Mouse (Mus musculus): ENCODE data around the gene Fam83c. TPM values are rescaled to one million over a fixed set of nuclear protein-coding genes. Genes with fewer than 3 reads are reported as not detected.

Gene Fam83c
- total RNA-seq, 2 experiments from 2014 or later: not detected

- peak; percentile 87 for DNase-seq
These were observed 7.8 kb downstream of the Fam83c start, which contains the start of gene Eif6 for GRCm38 (mm10) chr2:155826630-155827424. TSS of gene Eif6 (minus strand) at chr2:155826925.

DNA sequence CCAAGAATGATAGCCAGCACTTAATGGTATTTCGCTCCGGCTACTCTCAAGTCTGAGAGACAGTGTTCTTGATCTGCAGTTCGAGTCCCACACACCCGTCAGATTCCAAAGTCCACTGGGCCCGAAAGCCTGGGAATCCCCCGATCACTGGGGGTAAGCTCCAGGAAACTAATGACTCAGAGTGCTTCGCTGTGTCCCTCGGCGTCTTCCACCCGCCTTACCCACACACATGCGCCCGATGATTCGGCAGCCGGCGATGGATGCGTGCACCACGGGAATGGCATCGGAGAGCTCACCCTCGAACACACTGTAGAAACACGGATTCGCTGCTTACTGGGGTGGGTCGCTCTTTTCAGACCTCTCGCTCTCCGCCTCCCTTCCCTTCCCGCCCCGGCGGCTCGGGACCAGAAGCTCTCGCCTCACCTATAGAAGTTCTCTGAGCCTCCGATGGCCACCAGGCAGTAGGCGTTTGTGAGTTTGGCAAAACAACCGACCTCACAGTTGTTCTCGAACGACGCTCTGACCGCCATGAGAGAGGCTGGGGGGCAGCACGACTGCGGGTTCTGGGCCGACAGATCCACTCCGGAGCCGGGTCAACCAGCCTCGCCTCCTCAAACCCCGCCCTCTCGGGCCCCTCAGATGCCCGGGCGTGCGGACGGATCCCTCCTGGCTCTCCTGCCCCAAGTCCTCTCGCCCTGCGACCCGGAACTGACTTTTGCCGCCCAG is 8.6 kb downstream of the Fam83c start:
- peak; percentile 18 for DNase-seq

DNA sequence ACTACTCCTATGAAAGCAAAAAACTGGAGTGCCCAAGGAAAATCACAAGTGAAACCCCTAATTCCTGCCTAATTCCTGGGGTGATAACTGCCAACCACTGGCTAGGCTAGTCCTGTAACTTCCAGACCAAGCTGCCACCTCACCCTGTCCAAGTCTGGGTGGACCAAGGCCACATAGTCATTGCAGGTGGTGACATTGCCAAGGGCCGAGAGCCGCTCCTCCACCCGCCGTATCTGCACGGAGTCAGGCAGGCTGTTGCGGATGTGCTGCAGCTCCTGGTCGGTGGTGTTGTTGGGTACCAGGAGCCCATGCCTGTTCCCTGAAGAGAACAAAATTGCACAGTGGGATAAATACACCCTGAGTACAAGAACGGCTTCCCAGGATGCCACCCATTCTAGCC is 10.9 kb downstream of the Fam83c start:
- no peak for DNase-seq

- DNase-seq: no peak
These were observed 13.9 kb downstream of the Fam83c start for GRCm38 (mm10) chr2:155820779-155821178.

DNA sequence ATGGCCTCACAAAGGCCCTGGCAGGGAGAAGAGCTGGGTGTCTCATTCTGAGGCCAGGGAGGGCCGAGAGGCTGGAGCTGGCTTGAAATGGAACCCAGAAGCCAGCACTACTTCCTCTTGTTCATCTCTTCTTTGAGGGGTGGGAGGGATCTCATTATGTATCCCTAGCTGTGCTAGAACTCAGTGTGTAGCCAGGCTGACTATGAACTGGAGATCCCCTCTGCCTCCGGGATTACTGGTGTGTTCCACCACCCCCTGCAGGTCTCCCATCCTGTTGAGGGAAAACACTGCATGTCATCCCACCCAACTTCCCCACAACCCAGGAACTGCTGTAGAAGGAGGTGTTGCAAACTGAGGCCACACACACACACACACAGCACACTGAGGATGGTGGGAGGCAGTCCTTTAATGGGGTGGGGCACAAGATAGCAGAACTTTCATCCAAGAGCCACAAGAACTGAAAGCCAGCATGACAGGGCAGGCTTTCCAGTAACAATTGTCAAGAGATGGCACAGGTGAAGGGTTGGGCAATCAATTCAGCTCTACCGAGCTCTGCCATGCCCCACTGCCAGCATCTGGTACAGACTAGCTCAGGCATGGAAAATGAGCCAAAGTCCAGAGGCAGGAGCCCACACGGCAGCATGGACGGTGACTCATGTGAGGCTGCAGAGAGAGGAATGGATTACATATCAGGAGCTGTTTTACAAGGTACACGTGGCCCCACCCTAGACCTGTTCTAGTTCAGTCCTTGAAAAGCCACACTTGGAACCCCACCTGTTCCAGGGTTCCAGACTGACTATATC is 15.0 kb downstream of the Fam83c start:
- no peak for DNase-seq

GRCm38 (mm10) chr2:155819392-155819448 is 15.4 kb downstream of the Fam83c start, which contains the start of gene BC029722:
TSS of gene BC029722 (minus strand) at chr2:155819426.
- DNase-seq: no peak

DNA sequence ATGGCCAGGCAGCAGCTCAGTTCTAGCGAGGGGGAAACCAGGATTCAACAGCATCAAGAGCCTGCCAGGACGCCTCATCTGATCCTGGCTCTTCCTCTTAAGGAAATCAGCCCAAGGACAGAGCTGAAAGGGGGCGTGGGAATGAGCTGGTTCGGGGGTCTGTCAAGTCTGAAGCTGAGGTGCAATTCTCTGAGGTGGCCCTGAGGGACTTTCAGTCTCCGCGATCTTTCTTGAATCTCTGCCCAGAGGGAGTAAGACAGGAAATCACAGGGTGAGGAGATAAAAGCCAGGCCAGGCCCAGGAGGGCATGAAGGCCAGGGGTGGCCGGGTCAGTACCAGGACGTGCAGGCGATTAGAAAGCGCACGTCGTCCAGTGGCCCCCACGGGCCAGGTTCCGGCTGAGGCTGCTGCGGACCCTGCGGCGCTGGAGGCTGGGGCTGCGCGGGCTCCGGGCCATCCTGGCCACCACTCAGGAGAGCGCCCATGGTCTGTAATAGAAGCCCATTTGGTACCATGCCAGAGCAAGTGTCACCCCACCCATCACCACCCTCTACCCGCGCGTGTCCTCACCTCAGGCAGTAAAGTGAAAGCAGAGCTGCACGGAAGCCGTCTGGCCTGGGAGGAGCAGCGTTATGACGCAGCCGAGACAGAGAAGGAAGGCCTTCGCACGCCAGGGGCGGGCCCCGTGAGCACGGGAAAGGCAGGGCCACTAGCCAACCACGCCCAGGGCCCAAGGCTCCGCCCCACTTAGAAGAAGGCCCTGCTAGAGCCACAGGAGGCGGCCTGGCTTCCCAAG is 15.9 kb downstream of the Fam83c start:
- DNase-seq: peak; percentile 96

- DNase-seq: no peak
These were observed 17.1 kb downstream of the Fam83c start for GRCm38 (mm10) chr2:155817301-155818245.

- no peak for DNase-seq
These were observed 18.5 kb downstream of the Fam83c start for GRCm38 (mm10) chr2:155816179-155816578.

- DNase-seq: no peak
These were observed 19.8 kb downstream of the Fam83c start for GRCm38 (mm10) chr2:155814829-155815228.

DNA sequence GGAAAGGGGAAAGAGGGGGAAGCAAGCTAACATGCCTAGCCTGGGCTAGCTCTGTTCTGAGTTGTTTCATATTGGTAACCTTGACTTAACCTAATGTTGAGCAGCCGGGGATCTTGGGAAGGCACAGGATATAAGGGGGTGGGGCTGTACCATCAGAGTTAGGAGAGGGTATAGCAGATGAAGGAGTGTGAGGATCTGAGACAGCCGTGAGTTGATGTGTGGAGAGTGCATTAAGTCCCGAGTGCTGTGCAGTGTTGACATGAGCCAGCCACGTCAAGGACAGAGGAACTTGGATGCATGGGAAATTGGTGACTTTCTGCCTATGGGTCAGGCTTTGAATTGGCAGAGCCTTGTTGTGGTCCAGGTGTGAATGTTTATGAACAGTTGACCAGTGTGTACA is 22.0 kb downstream of the Fam83c start:
- DNase-seq: no peak

DNA sequence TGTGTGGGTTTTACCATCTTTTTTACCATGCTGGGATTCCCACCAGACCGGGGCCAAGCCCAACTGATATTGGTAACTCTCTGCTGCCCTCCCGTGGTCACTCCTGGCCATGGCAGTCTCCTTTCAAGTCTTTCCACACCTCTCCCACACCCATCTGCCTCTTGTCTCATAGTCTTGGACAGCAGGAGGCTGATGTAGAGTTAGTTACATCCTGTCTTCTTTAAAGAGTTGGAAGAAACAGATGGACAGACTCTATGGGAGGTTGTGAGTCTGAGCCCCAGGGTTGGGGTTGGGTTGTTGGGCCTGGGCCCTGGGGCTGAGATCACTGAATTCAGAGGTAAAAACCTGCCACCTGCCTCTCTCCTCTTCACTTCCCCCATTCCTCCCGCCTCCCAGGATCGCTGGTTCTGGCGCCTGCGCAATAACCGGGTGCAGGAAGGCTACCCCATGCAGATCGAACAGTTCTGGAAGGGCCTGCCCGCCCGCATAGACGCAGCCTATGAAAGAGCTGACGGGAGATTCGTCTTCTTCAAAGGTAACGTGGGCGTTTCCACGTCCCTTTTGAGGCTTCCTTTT is 22.7 kb downstream of the Fam83c start:
- peak; percentile 84 for DNase-seq

DNA sequence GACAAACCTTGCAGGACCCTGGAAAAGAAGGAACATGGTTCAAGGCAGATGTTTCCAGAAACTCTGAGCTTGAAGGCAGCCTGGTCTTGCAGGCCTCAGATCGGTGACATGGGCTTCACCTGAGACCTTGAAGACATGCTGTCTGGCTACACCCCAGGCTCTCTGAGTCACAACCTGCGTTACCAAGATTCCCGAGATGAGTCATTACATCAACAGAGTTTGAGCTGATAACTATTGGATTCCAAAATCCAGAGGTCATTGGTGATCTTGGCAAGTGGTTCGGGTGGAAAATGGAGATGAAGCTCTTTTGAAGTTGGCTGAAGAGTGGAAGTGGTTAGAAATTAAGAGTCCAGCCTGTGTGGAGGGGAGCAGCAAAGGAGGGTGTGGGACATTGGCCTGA is 25.0 kb downstream of the Fam83c start:
- DNase-seq: no peak

- DNase-seq: no peak
These were observed 27.2 kb downstream of the Fam83c start for GRCm38 (mm10) chr2:155807408-155807807.

GRCm38 (mm10) chr2:155806548-155806947 is 28.1 kb downstream of the Fam83c start:
- DNase-seq: peak; percentile 56

DNA sequence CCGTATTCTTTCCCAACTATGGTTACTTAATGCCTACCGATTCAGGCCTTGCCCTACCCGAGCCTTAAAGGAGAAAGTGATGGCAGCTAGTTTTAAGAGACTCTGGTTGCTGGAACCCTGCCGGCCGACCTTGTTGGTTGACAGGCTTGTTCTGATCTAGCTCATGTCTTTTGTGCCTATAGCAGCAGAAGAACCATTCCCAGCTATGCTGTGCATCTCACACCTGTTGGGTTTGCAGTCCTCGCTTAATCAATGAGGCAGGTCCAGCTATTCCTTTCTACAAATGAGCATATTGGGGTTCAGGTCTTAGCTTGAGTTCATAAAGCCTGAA is 28.8 kb downstream of the Fam83c start:
- DNase-seq: no peak

DNA sequence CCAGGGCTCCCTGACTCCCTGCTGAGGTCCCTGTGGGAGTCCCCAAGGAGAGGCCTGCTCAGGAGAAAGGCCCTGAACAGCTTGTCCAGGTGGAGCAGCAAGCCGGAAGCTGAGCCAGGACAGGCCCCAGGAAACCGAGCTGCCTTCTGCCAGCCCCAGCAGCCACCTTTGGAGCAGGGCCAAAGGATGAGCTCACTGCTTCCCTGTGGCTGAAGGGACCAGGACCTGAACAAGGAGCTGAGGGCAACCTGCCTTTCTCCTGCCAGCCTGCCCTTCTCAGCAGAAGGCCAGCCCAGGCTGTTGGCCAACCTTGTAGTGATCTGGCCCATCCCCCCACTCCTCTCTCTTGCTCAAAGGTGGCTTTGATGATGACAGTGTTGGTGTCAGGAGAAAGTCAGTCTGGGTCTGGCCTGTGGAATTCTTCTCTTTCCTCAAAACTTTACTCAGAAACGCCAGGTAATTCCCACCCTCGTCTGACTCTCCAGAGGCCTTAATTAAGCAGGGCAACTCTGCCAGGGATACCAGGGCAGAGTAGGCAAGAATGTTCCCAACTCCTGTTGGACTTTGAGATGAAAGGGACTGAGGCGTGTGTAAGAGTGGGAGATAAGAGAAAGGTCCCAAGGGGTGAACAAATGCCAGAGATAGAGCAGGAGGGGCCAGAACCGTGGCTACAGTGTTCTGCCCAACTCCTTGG is 29.3 kb downstream of the Fam83c start:
- DNase-seq: peak; percentile 64

- no peak for DNase-seq
These were observed 30.6 kb downstream of the Fam83c start for GRCm38 (mm10) chr2:155804053-155804452.

DNA sequence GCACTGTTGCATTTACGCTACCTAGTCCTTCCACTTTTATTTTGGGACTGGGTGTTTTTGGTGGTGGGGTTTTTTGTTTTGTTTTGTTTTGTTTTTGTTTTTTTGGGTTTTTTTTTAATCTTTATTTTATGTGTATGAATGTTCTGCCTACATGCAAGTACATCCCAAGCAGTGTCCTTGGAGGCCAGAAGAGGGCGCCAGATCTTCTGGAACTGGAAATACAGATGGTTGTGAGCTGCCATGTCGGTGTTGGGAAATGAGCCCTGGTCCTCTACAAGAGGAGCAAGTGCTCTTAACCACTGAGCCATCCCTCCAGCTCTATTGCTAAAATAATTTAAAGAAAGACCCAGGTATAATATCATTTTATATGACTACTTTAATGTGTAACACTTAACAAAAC is 31.9 kb downstream of the Fam83c start:
- no peak for DNase-seq

GRCm38 (mm10) chr2:155798613-155799012 is 36.0 kb downstream of the Fam83c start:
- DNase-seq: no peak

Measured in heart, postnatal 4 days (tissue).